Mouse (Mus musculus): Measurements from ENCODE around the gene Zic1. TPM values are rescaled to one million over a fixed set of nuclear protein-coding genes. Genes with fewer than 3 reads are reported as not detected.
A peak's percentile ranks its signal among the peaks of the same experiment; 100 is the strongest.

Gene Zic1
- polyA plus RNA-seq, 1 experiment from 2014 or later: 0.05 TPM

- peaks cover 22% of the 10 kb centered on the region for H3K4me1 ChIP-seq
- H3K4me3 ChIP-seq: peak overlapping the region; percentile 64
- DNase-seq (ENCODE audit: low spot score): peak; percentile 83
- WGBS: under 1% methylated on average over 72 of the region's 76 CpGs
- H3K27ac ChIP-seq: peak overlapping the region; percentile 89
- H3K9me3 ChIP-seq (replicated peaks): no peaks in the 10 kb centered on the region
- H3K36me3 ChIP-seq: no peaks in the 10 kb centered on the region
- peaks cover 100% of the 10 kb centered on the region for H3K27me3 ChIP-seq (ENCODE audit: low read depth, poor library complexity, severe bottlenecking)
Measured at GRCm38 (mm10) chr9:91381284-91382110, 15.9 kb upstream of the Zic1 start.

DNA sequence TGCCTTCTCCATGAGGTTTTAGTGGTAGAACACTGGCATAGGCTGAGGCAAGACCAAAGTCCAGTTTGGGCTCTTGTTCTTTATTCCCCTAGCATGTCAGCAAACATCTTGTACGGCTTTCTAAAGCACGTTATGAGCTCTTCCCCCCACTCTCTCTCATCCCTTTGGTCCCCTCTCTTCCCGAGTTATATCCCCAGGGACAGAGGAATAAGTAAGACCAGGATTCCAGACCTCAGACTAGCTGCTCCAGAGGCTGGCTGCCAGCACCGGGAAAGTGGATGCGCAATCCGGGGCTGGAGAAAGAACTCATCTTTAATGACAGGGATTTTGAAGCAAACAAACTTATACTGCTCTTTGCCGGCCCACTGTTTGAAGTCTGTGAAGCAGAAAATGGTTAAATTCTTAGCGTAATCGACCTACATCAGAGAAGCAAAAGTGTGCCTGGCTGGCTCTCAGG, 14.9 kb upstream of the Zic1 start:
- DNase-seq (ENCODE audit: low spot score): peak; percentile 59
- Histone ChIP-seq H3K9me3 (replicated peaks) (no peaks in the 10 kb centered on the region), H3K27ac (no peak overlapping the region), H3K4me3 (no peak overlapping the region), H3K36me3 (no peaks in the 10 kb centered on the region), H3K4me1 (peaks cover 22% of the 10 kb centered on the region), H3K27me3 (ENCODE audit: low read depth, poor library complexity, severe bottlenecking) (peaks cover 100% of the 10 kb centered on the region)
- WGBS: under 1% methylated on average over 9 of the region's 9 CpGs

- peaks cover 22% of the 10 kb centered on the region for H3K4me1 ChIP-seq
- under 1% methylated on average over 10 of the region's 10 CpGs for WGBS
- H3K9me3 ChIP-seq (replicated peaks): no peaks in the 10 kb centered on the region
- H3K4me3 ChIP-seq: no peak overlapping the region
- H3K36me3 ChIP-seq: no peaks in the 10 kb centered on the region
- DNase-seq (ENCODE audit: low spot score): no peak
- no peak overlapping the region for H3K27ac ChIP-seq
- H3K27me3 ChIP-seq (ENCODE audit: low read depth, poor library complexity, severe bottlenecking): peaks cover 100% of the 10 kb centered on the region
Measured at GRCm38 (mm10) chr9:91379781-91380457, 14.3 kb upstream of the Zic1 start.

DNA sequence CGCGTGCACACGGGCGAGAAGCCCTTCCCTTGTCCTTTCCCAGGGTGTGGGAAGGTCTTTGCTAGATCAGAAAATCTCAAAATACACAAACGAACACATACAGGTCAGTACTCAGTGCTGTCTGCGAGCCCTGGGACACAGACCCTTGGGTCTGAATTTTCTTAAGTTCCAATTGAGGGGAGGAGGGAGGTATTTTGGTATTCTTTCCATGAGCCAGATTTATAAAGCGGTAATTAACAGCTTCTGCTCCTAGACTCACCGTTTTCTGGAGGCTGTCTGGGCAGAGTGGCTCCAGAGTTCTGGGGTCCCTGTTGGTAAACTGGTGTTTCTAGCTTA, 13.7 kb upstream of the Zic1 start:
- H3K27me3 ChIP-seq (ENCODE audit: low read depth, poor library complexity, severe bottlenecking): peaks cover 100% of the 10 kb centered on the region
- WGBS: 0% methylated on average over 8 of the region's 8 CpGs
- H3K36me3 ChIP-seq: no peaks in the 10 kb centered on the region
- no peak for DNase-seq (ENCODE audit: low spot score)
- H3K4me1 ChIP-seq: peaks cover 22% of the 10 kb centered on the region
- H3K4me3 ChIP-seq: no peak overlapping the region
- H3K27ac ChIP-seq: no peak overlapping the region
- no peaks in the 10 kb centered on the region for H3K9me3 ChIP-seq (replicated peaks)

DNA sequence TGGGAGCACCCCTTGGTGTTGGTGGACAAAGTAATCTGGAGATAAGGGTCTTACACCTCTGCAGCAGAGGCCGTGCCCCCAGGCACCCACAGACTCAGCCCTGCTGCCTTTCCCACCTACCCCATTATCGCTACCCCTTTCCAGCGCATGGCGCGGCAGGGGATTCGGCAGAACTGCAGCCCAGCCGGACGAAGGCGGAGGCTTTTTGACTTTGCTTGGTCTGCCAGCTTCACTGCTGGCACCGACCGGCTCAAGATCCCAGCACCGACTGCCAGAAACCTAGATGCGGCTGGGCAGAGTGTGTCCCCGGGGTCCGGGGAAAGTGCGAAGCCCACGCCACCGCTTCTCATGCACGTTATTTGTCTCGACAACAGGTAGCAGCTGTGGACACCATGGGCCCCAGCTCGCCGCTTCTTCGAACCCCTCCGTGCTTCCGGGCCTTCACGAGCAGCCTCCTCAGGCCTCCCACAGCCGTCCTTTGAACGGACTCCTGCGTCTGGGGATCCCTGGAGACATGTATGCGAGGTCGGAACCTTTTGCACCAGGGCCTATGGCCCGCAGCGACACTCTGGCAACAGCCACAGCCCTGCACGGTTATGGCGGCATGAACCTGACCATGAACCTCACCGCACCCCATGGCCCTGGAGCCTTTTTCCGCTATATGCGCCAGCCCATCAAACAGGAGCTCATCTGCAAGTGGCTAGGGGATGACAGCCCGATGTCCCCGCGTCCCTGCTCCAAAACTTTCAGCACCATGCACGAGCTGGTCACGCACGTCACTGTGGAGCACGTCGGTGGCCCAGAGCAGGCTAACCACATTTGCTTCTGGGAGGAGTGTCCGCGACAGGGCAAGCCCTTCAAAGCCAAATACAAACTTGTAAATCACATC, 13.0 kb upstream of the Zic1 start:
- Histone ChIP-seq H3K4me3 (peak overlapping the region; percentile 11; the same call in 1 of the 2 replicates), H3K9me3 (replicated peaks) (no peaks in the 10 kb centered on the region), H3K27ac (no peak overlapping the region), H3K27me3 (ENCODE audit: low read depth, poor library complexity, severe bottlenecking) (peaks cover 100% of the 10 kb centered on the region), H3K36me3 (no peaks in the 10 kb centered on the region), H3K4me1 (peaks cover 18% of the 10 kb centered on the region)
- DNase-seq (ENCODE audit: low spot score): peak; percentile 64
- WGBS: under 1% methylated on average over 48 of the region's 48 CpGs

DNA sequence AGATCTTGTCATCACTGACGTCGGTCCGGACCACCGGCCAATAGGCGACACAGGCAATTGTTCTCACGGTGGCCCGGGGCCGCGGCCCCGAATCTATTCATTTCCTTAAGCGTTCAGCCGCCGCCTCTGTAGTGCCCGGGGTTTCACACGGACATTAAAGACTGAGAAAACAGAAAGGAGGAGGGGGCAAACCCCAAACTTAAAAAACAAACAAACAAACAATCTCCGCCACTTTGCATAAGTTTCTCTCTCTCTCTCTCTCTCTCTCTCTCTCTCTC, 12.2 kb upstream of the Zic1 start:
- peak; percentile 45 for DNase-seq (ENCODE audit: low spot score)
- H3K27ac ChIP-seq: no peak overlapping the region
- 1% methylated on average over 16 of the region's 16 CpGs for WGBS
- no peaks in the 10 kb centered on the region for H3K9me3 ChIP-seq (replicated peaks)
- H3K4me1 ChIP-seq: peaks cover 18% of the 10 kb centered on the region
- peaks cover 100% of the 10 kb centered on the region for H3K27me3 ChIP-seq (ENCODE audit: low read depth, poor library complexity, severe bottlenecking)
- H3K36me3 ChIP-seq: no peaks in the 10 kb centered on the region
- no peak overlapping the region; the same call in 1 of the 2 replicates for H3K4me3 ChIP-seq

DNA sequence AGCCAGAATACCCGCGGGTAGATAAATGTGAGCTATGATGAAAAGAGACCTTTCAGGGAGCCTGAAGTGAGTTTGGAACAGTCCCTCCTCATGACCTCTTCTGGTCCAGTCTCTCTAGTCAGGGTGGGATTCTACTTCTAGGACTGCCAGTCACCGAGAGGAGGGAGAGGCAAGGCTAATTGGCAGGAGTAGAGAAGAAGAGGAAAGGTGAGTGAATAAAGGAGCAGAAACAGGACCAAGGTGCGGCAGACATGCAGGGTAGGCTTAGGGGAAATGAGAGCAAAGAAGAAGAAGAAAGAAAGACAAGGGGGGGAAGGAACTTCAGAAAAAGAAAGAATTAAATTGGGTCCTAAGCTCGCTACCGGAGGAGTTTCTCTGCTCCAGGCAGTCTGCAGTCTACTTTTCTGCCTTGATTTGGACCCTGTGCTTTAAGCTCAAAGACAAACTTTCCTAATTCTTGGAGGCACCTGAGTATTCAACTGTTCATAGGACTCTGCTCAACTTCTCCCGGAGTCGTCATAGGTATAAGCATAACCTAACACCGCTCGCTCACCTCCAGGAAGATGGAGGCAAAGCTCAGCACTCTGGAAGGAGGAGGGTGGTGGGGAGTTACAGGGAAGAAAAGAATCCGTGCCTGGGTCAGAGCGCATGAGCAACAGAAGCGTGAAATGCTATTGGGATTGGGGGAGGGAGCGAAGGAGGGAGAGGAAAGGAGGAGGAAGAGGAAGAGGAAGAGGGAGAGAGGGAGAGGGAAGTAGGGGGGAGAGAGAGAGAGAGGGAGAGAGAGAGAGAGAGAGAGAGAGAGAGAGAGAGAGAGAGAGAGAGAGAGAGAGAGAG, 11.6 kb upstream of the Zic1 start:
- Histone ChIP-seq H3K27me3 (ENCODE audit: low read depth, poor library complexity, severe bottlenecking) (peaks cover 100% of the 10 kb centered on the region), H3K4me3 (no peak overlapping the region), H3K27ac (no peak overlapping the region), H3K4me1 (peaks cover 18% of the 10 kb centered on the region), H3K36me3 (no peaks in the 10 kb centered on the region), H3K9me3 (replicated peaks) (no peaks in the 10 kb centered on the region)
- DNase-seq (ENCODE audit: low spot score): peak; percentile 42
- 1% methylated on average over 14 of the region's 14 CpGs for WGBS

- Histone ChIP-seq H3K27ac (no peak overlapping the region), H3K4me1 (peaks cover 9% of the 10 kb centered on the region), H3K27me3 (ENCODE audit: low read depth, poor library complexity, severe bottlenecking) (peaks cover 100% of the 10 kb centered on the region), H3K4me3 (no peak overlapping the region), H3K9me3 (replicated peaks) (no peaks in the 10 kb centered on the region), H3K36me3 (no peaks in the 10 kb centered on the region)
- 6% methylated on average over 4 of the region's 4 CpGs for WGBS
- DNase-seq (ENCODE audit: low spot score): no peak
Measured at GRCm38 (mm10) chr9:91374665-91375064, 9.1 kb upstream of the Zic1 start.

GRCm38 (mm10) chr9:91373811-91374575, 8.4 kb upstream of the Zic1 start:
- H3K36me3 ChIP-seq: no peaks in the 10 kb centered on the region
- H3K4me3 ChIP-seq: no peak overlapping the region
- no peaks in the 10 kb centered on the region for H3K9me3 ChIP-seq (replicated peaks)
- no peak overlapping the region for H3K27ac ChIP-seq
- H3K27me3 ChIP-seq (ENCODE audit: low read depth, poor library complexity, severe bottlenecking): peaks cover 100% of the 10 kb centered on the region
- peaks cover 8% of the 10 kb centered on the region for H3K4me1 ChIP-seq
- DNase-seq (ENCODE audit: low spot score): no peak
- 30% methylated on average over 3 of the region's 3 CpGs for WGBS

- Histone ChIP-seq H3K4me1 (no peaks in the 10 kb centered on the region), H3K4me3 (no peak overlapping the region), H3K27ac (no peak overlapping the region), H3K36me3 (no peaks in the 10 kb centered on the region), H3K9me3 (replicated peaks) (no peaks in the 10 kb centered on the region), H3K27me3 (ENCODE audit: low read depth, poor library complexity, severe bottlenecking) (peaks cover 100% of the 10 kb centered on the region)
- 19% methylated on average over 4 of the region's 4 CpGs for WGBS
- DNase-seq (ENCODE audit: low spot score): no peak
Measured at GRCm38 (mm10) chr9:91371608-91372007, 6.0 kb upstream of the Zic1 start.

- Histone ChIP-seq H3K4me3 (no peak overlapping the region), H3K9me3 (replicated peaks) (no peaks in the 10 kb centered on the region), H3K36me3 (no peaks in the 10 kb centered on the region), H3K27ac (no peak overlapping the region), H3K4me1 (no peaks in the 10 kb centered on the region), H3K27me3 (ENCODE audit: low read depth, poor library complexity, severe bottlenecking) (peaks cover 100% of the 10 kb centered on the region)
- DNase-seq (ENCODE audit: low spot score): no peak
Measured at GRCm38 (mm10) chr9:91371011-91371410, 5.4 kb upstream of the Zic1 start.

All from limb, embryonic 10.5 days (tissue).